Mouse (Mus musculus) forebrain, postnatal 0 days (tissue): ENCODE measurements at regions not wholly inside any gene's neighbourhood (a gene's known extent, or its start where the extent isn't known, plus 50 kb on each side); places are given as distances from the start of the nearest gene placed in this dataset.
A peak's percentile ranks its signal among the peaks of the same experiment; 100 is the strongest.

Experiments
- ATAC-seq: fragments of 200-750 bp; cut with Nextera tagmentation; 2 replicates; pipeline ENCODE4 v1.8.0; 2017; ENCODE audit warnings: mild to moderate bottlenecking, moderate library complexity
- DNase-seq: peaks from one replicate; pipeline ENCODE4 v3.0.0-alpha.2; 2015
- H3K27ac ChIP-seq: fragments of 300-500 bp; sonication (generic); 2 replicates; pipeline ENCODE4 v1.5.1; 2014; ENCODE audit warnings: low read depth, mild to moderate bottlenecking, antibody characterized with exemption, low read length, moderate library complexity, mixed read lengths
- H3K27me3 ChIP-seq: fragments of 300-500 bp; sonication (generic); 2 replicates; pipeline ENCODE4 v1.6.1; 2014; ENCODE audit warnings: mild to moderate bottlenecking, low read length, mixed read lengths; ENCODE audit not compliant: insufficient read depth
- H3K36me3 ChIP-seq: fragments of 300-500 bp; sonication (generic); 2 replicates; pipeline ENCODE4 v1.6.1; 2014; ENCODE audit warnings: mild to moderate bottlenecking, moderate library complexity; ENCODE audit not compliant: insufficient read depth
- H3K4me1 ChIP-seq: fragments of 300-500 bp; sonication (generic); 2 replicates; pipeline ENCODE4 v1.6.1; 2014; ENCODE audit warnings: antibody characterized with exemption; ENCODE audit not compliant: insufficient read depth
- H3K4me2 ChIP-seq: fragments of 300-500 bp; sonication (generic); 2 replicates; pipeline ENCODE4 v1.6.1; 2014; ENCODE audit warnings: low read depth, mild to moderate bottlenecking, moderate library complexity
- H3K4me3 ChIP-seq: fragments of 300-500 bp; sonication (generic); 2 replicates; pipeline ENCODE4 v1.5.1; 2014; ENCODE audit warnings: low read depth, low read length, mixed read lengths
- H3K9ac ChIP-seq: fragments of 300-500 bp; sonication (generic); 2 replicates; pipeline ENCODE4 v1.6.1; 2014; ENCODE audit warnings: mild to moderate bottlenecking
- H3K9me3 ChIP-seq: fragments of 300-500 bp; sonication (generic); 2 replicates; pipeline ENCODE4 v1.6.1; 2016; ENCODE audit warnings: low read length
- CTCF ChIP-seq: sonication (generic); IDR thresholded peaks from 2 replicates; pipeline ENCODE4 v1.5.1; 2016; ENCODE audit warnings: antibody characterized with exemption, control low read depth, low read depth
- WGBS: fragments of 180-500 bp; shearing (Covaris S2); extraction: QIAGEN DNeasy Blood & Tissue Kit; methylation state at CpG from one replicate; pipeline ENCODE4 v1.1.7; 2014; 5-methylcytosine and 5-hydroxymethylcytosine counted together

DNA sequence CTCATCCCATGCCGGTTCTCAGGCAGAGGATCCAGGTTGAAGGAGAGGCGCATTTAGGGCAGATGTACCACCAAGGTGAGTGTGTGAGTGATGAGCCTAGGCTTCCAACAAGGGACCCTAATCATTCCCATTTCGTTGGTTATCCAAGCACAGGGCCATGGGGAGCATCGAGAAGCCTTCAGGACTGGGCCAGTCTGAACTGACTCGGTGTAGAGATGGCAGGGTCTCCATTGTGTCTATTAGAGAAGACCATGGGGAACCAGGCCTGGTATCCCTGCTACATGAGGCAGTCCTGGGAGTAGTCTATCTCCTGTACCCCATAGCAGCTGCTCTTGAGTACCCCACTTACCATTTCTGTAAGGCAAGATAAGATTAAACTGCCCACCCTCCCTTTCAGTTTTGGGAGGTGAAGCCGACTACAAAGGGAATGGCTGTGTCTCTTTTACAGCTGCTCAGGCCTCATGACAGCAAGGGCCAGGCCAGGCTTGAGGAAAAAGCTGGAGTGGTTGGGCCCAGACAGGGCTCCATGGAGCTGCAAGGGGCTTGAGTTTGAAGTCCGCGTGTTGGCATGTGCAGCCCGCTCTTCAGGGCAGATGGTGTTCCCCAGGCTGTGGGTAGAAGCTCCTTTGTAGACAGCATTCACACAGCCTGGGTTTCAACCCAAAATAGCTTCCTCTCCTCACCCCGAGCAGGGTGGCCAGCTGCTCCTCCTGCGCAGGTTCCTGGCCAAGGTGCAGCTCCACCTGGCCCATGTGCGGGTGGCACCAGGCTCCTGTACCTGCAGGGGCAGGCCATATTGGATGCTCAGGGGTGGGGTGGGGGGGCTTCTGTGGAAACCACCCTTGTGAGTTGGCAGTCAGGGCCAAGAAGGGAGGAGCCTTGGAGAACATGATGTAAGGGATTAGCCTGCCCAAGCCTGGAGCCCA, 52.6 kb upstream of the Klf13 start:
- Histone ChIP-seq H3K4me3 (no peak overlapping the region), H3K9me3 (no peaks in the 10 kb centered on the region), H3K27ac (no peak overlapping the region), H3K9ac (no peak overlapping the region), H3K27me3 (no peaks in the 10 kb centered on the region), H3K4me1 (peaks cover 10% of the 10 kb centered on the region), H3K36me3 (no peaks in the 10 kb centered on the region), H3K4me2 (no peak overlapping the region)
- 84% methylated on average over 12 of the region's 12 CpGs for WGBS
- no peak for TF ChIP-seq CTCF
- 0 out of 2 replicates have a peak, but pooled peaks have one; percentile 6 for ATAC-seq
- DNase-seq, result peak; percentile 26

DNA sequence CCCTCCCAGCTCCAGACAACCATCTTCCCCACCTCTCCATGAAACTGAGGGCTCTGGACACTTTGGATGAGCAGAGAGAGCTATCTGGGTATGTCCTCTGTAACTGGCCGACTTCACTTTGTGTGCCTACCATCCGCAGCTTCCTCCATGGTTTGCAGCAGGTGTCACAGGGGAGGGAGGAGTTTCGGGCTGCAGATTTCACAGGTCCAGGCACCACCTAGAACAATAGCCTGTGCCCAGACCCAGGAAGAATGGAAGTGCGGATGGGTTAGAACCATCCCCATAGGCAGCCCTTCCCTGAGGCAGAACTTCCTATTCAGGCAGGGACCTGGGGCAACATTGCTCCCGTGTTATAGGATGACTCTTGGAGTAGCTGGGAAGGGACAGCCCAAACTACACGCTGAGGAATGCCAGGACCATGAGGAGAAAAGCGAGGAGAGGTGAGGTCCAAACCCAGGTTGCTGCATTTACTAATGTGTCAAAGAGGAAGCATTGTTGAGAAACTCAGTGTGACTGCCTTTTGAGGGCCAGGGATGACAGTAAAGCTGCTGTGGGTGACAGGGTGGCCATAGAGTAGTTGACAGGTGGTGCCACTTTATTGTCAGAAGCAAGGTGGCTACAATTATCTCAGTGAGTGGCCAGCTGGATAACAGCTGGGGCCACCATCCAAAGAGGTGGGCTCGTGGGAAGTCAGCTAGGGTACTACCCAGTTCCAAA, 51.8 kb upstream of the Klf13 start:
- DNase-seq (no peak), ATAC-seq (no peak)
- Histone ChIP-seq H3K4me3 (no peak overlapping the region), H3K27me3 (no peaks in the 10 kb centered on the region), H3K9me3 (no peaks in the 10 kb centered on the region), H3K36me3 (no peaks in the 10 kb centered on the region), H3K4me2 (no peak overlapping the region), H3K4me1 (peaks cover 14% of the 10 kb centered on the region), H3K27ac (no peak overlapping the region), H3K9ac (no peak overlapping the region)
- WGBS, result 77% methylated on average over 8 of the region's 8 CpGs
- TF ChIP-seq CTCF, result no peak

DNA sequence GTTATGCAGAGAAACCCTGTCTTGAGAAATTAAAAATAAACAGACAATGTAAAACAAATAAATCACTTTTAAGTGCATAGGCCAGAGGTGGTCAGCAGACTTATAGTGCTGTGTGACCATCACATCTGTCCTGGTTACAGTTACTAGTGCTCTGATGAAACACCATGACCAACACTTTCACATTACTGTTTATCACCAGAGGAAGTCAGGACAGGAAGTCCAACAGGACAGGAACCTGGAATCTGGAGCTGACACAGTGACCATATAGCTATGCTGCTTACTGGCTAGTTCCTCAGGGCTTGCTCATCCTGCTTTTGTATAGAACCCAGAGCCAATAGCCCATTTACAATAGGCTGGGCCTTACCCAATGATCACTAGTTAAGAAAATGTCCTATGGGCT, 51.0 kb upstream of the Klf13 start:
- ATAC-seq (no peak), DNase-seq (no peak)
- H3K4me1 ChIP-seq, result peaks cover 14% of the 10 kb centered on the region
- no peak overlapping the region for H3K4me2 ChIP-seq
- no peaks in the 10 kb centered on the region for H3K27me3 ChIP-seq
- H3K27ac ChIP-seq, result no peak overlapping the region
- H3K36me3 ChIP-seq, result no peaks in the 10 kb centered on the region
- no peak overlapping the region for H3K9ac ChIP-seq
- no peaks in the 10 kb centered on the region for H3K9me3 ChIP-seq
- no peak for TF ChIP-seq CTCF
- no peak overlapping the region for H3K4me3 ChIP-seq
